Mouse (Mus musculus) cortical plate, adult 2 months (tissue): ENCODE data around the gene Fem1a.

Source experiments
- CTCF ChIP-seq: fragments of 200-500 bp; IDR thresholded peaks from 2 replicates; pipeline ENCODE4 v1.5.1; 2011; ENCODE audit warnings: mild to moderate bottlenecking, control low read depth, low read length; ENCODE audit not compliant: insufficient read depth; ENCODE audit errors: extremely low read depth
- POLR2A ChIP-seq: fragments of 200-500 bp; IDR thresholded peaks from 2 replicates; pipeline ENCODE4 v1.6.1; 2011; ENCODE audit warnings: mild to moderate bottlenecking, low read length, control low read depth; ENCODE audit not compliant: insufficient read depth; ENCODE audit errors: extremely low read depth

DNA sequence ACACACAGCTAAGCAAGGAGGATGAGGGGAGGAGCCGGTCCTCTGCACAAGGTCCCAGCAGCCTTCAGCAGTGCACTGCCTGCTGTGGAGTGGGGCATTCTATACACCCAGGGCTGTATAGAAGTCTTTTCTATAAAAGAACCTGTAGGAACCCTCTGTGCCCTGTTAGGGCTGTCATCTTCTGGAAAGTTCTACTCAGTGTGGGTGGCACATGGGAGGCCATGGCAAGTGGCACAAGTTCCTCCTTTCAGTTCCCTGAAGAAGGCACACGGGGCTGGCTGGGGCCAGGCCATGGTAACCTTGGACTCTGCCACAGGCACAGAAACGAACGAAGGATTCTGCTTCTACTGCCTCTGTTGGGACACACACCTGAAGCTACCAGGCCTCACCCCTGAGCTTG lies 8.4 kb downstream of the Fem1a start:
- TF ChIP-seq CTCF (no peak), POLR2A (no peak)
